Mouse (Mus musculus) kidney, embryonic 14.5 days (tissue): ENCODE measurements at regions not wholly inside any gene's neighbourhood (a gene's known extent, or its start where the extent isn't known, plus 50 kb on each side); places are given as distances from the start of the nearest gene placed in this dataset.

Source experiments
- ATAC-seq: fragments of 200-750 bp; cut with Nextera tagmentation; 2 replicates; pipeline ENCODE4 v1.8.0; 2017; ENCODE audit warnings: moderate number of reproducible peaks, mild to moderate bottlenecking, moderate TSS enrichment, moderate library complexity; ENCODE audit not compliant: low FRiP score, low TSS enrichment
- H3K27ac ChIP-seq: fragments of 300-500 bp; sonication (generic); 2 replicates; pipeline ENCODE4 v1.5.1; 2014; ENCODE audit warnings: low read depth, mild to moderate bottlenecking, low read length, moderate library complexity, mixed read lengths
- H3K27me3 ChIP-seq: fragments of 300-500 bp; sonication (generic); 2 replicates; pipeline ENCODE4 v1.6.1; 2014; ENCODE audit warnings: mild to moderate bottlenecking, low read length; ENCODE audit not compliant: control insufficient read depth, insufficient read depth
- H3K36me3 ChIP-seq: fragments of 300-500 bp; sonication (generic); 2 replicates; pipeline ENCODE4 v1.6.1; 2014; ENCODE audit warnings: low read length, mixed read lengths; ENCODE audit not compliant: control insufficient read depth, insufficient read depth
- H3K4me1 ChIP-seq: fragments of 300-500 bp; sonication (generic); 2 replicates; pipeline ENCODE4 v1.6.1; 2014; ENCODE audit warnings: low read length, mixed read lengths; ENCODE audit not compliant: control insufficient read depth, insufficient read depth
- H3K4me2 ChIP-seq: fragments of 300-500 bp; sonication (generic); replicated peaks from 2 replicates; pipeline ENCODE4 v1.6.1; 2014; ENCODE audit warnings: low read depth, mild to moderate bottlenecking, low read length
- H3K4me3 ChIP-seq: fragments of 300-500 bp; sonication (generic); 2 replicates; pipeline ENCODE4 v1.5.1; 2014; ENCODE audit warnings: mild to moderate bottlenecking, low read length
- H3K9ac ChIP-seq: fragments of 300-500 bp; sonication (generic); 2 replicates; pipeline ENCODE4 v1.6.1; 2014; ENCODE audit warnings: low read depth, mild to moderate bottlenecking, low read length, moderate library complexity
- H3K9me3 ChIP-seq: fragments of 300-500 bp; sonication (generic); 2 replicates; pipeline ENCODE4 v1.6.1; 2016; ENCODE audit warnings: low read length; ENCODE audit not compliant: control insufficient read depth
- WGBS: fragments of 180-500 bp; shearing (Covaris S2); extraction: QIAGEN DNeasy Blood & Tissue Kit; methylation state at CpG from one replicate; pipeline ENCODE4 v1.1.7; 2014; 5-methylcytosine and 5-hydroxymethylcytosine counted together

GRCm38 (mm10) chr7:73088321-73088720 lies 287.0 kb upstream of the Rgma start:
- H3K9ac ChIP-seq: no peak overlapping the region
- no peak overlapping the region for H3K4me3 ChIP-seq
- H3K9me3 ChIP-seq: no peaks in the 10 kb centered on the region
- no peaks in the 10 kb centered on the region for H3K4me1 ChIP-seq
- 91% methylated on average over 8 of the region's 8 CpGs for WGBS
- no peak overlapping the region for H3K4me2 ChIP-seq
- H3K36me3 ChIP-seq: no peaks in the 10 kb centered on the region
- no peak overlapping the region for H3K27ac ChIP-seq
- no peaks in the 10 kb centered on the region for H3K27me3 ChIP-seq
- no peak for ATAC-seq

GRCm38 (mm10) chr7:73091758-73092157 lies 283.6 kb upstream of the Rgma start:
- WGBS: 76% methylated on average over 3 of the region's 3 CpGs
- H3K4me1 ChIP-seq: no peaks in the 10 kb centered on the region
- no peaks in the 10 kb centered on the region for H3K9me3 ChIP-seq
- no peak overlapping the region for H3K9ac ChIP-seq
- H3K4me2 ChIP-seq: no peak overlapping the region
- no peak for ATAC-seq
- H3K4me3 ChIP-seq: no peak overlapping the region
- no peak overlapping the region for H3K27ac ChIP-seq
- H3K27me3 ChIP-seq: no peaks in the 10 kb centered on the region
- no peaks in the 10 kb centered on the region for H3K36me3 ChIP-seq

GRCm38 (mm10) chr7:73094059-73094458 lies 281.2 kb upstream of the Rgma start:
- no peak overlapping the region for H3K4me2 ChIP-seq
- 52% methylated on average over 3 of the region's 3 CpGs for WGBS
- H3K36me3 ChIP-seq: no peaks in the 10 kb centered on the region
- ATAC-seq: no peak
- no peak overlapping the region for H3K9ac ChIP-seq
- H3K4me3 ChIP-seq: no peak overlapping the region
- no peaks in the 10 kb centered on the region for H3K27me3 ChIP-seq
- no peaks in the 10 kb centered on the region for H3K4me1 ChIP-seq
- H3K27ac ChIP-seq: no peak overlapping the region
- no peaks in the 10 kb centered on the region for H3K9me3 ChIP-seq

GRCm38 (mm10) chr7:73118871-73119270 lies 256.4 kb upstream of the Rgma start:
- ATAC-seq: no peak
- Histone ChIP-seq H3K9ac (no peak overlapping the region), H3K4me3 (no peak overlapping the region), H3K9me3 (no peaks in the 10 kb centered on the region), H3K36me3 (no peaks in the 10 kb centered on the region), H3K27me3 (no peaks in the 10 kb centered on the region), H3K4me2 (no peak overlapping the region), H3K27ac (no peak overlapping the region), H3K4me1 (no peaks in the 10 kb centered on the region)
- 48% methylated on average over 8 of the region's 8 CpGs for WGBS

GRCm38 (mm10) chr7:73120276-73120675 lies 255.0 kb upstream of the Rgma start:
- Histone ChIP-seq H3K27ac (no peak overlapping the region), H3K4me1 (no peaks in the 10 kb centered on the region), H3K9me3 (no peaks in the 10 kb centered on the region), H3K27me3 (no peaks in the 10 kb centered on the region), H3K36me3 (no peaks in the 10 kb centered on the region), H3K4me2 (no peak overlapping the region), H3K4me3 (no peak overlapping the region), H3K9ac (no peak overlapping the region)
- 73% methylated on average over 9 of the region's 9 CpGs for WGBS
- no peak for ATAC-seq

GRCm38 (mm10) chr7:73124976-73125375 lies 250.3 kb upstream of the Rgma start:
- ATAC-seq: no peak
- H3K4me1 ChIP-seq: no peaks in the 10 kb centered on the region
- H3K4me2 ChIP-seq: no peak overlapping the region
- no peaks in the 10 kb centered on the region for H3K9me3 ChIP-seq
- no peak overlapping the region for H3K9ac ChIP-seq
- WGBS: 90% methylated on average over 2 of the region's 2 CpGs
- no peak overlapping the region for H3K4me3 ChIP-seq
- H3K27ac ChIP-seq: no peak overlapping the region
- H3K36me3 ChIP-seq: no peaks in the 10 kb centered on the region
- H3K27me3 ChIP-seq: no peaks in the 10 kb centered on the region

GRCm38 (mm10) chr7:73125864-73126263 lies 249.4 kb upstream of the Rgma start:
- no peak overlapping the region for H3K27ac ChIP-seq
- H3K4me3 ChIP-seq: no peak overlapping the region
- ATAC-seq: peak; percentile 52; the same call in 1 of the 2 replicates
- WGBS: 13% methylated on average over 11 of the region's 11 CpGs
- H3K4me1 ChIP-seq: no peaks in the 10 kb centered on the region
- no peak overlapping the region for H3K9ac ChIP-seq
- peak overlapping the region; percentile 15; the same call in 1 of the 2 replicates for H3K4me2 ChIP-seq
- no peaks in the 10 kb centered on the region for H3K9me3 ChIP-seq
- no peaks in the 10 kb centered on the region for H3K27me3 ChIP-seq
- no peaks in the 10 kb centered on the region for H3K36me3 ChIP-seq

- no peaks in the 10 kb centered on the region for H3K9me3 ChIP-seq
- H3K36me3 ChIP-seq: no peaks in the 10 kb centered on the region
- WGBS: 83% methylated on average over 6 of the region's 6 CpGs
- H3K27me3 ChIP-seq: no peaks in the 10 kb centered on the region
- no peak overlapping the region for H3K27ac ChIP-seq
- peaks cover 10% of the 10 kb centered on the region; the same call in 1 of the 2 replicates for H3K4me1 ChIP-seq
- ATAC-seq: no peak
- no peak overlapping the region for H3K9ac ChIP-seq
- no peak overlapping the region for H3K4me2 ChIP-seq
- no peak overlapping the region for H3K4me3 ChIP-seq
Observed at GRCm38 (mm10) chr7:73135786-73136185, 239.5 kb upstream of the Rgma start.

- Histone ChIP-seq H3K36me3 (no peaks in the 10 kb centered on the region), H3K9me3 (no peaks in the 10 kb centered on the region), H3K4me3 (no peak overlapping the region), H3K4me1 (peaks cover 17% of the 10 kb centered on the region), H3K9ac (no peak overlapping the region), H3K4me2 (no peak overlapping the region), H3K27me3 (no peaks in the 10 kb centered on the region), H3K27ac (no peak overlapping the region)
- no peak for ATAC-seq
- WGBS: 15% methylated on average over 5 of the region's 5 CpGs
Observed at GRCm38 (mm10) chr7:73138269-73138668, 237.0 kb upstream of the Rgma start.
